Mouse (Mus musculus) kidney, adult 18-20 months (tissue): ENCODE results near the gene Scnn1g.

Experiments
- DNase-seq: peaks from one replicate; pipeline ENCODE4 v3.0.0; 2021

The Scnn1g gene

GRCm38 (mm10) chr7:121778980-121779379 lies 44.7 kb downstream of the Scnn1g start:
- DNase-seq, result no peak

GRCm38 (mm10) chr7:121779409-121779808 lies 45.1 kb downstream of the Scnn1g start:
- DNase-seq, result no peak

GRCm38 (mm10) chr7:121782188-121782909 lies 48.1 kb downstream of the Scnn1g start:
- no peak for DNase-seq

GRCm38 (mm10) chr7:121785651-121786228 lies 51.5 kb downstream of the Scnn1g start:
- no peak for DNase-seq

GRCm38 (mm10) chr7:121797781-121798180 lies 63.5 kb downstream of the Scnn1g start:
- DNase-seq, result no peak

GRCm38 (mm10) chr7:121802471-121802870 lies 68.2 kb downstream of the Scnn1g start:
- DNase-seq, result no peak

- DNase-seq, result no peak
Observed at GRCm38 (mm10) chr7:121803011-121803410, 68.7 kb downstream of the Scnn1g start.

- DNase-seq, result no peak
Observed at GRCm38 (mm10) chr7:121805811-121806496, 71.7 kb downstream of the Scnn1g start.

- DNase-seq, result no peak
Observed at GRCm38 (mm10) chr7:121807726-121808580, 73.7 kb downstream of the Scnn1g start.
